Mouse (Mus musculus) olfactory bulb, adult 2 months (tissue): Measurements from ENCODE around the gene Arl13b.

Experiments used
- CTCF ChIP-seq: fragments of 200-500 bp; IDR thresholded peaks from 2 replicates; pipeline ENCODE4 v1.5.1; 2012; ENCODE audit warnings: low read depth, mild to moderate bottlenecking, low read length, moderate library complexity; ENCODE audit not compliant: insufficient read depth
- POLR2A ChIP-seq: fragments of 200-500 bp; IDR thresholded peaks from 2 replicates; pipeline ENCODE4 v1.6.1; 2012; ENCODE audit warnings: mild to moderate bottlenecking, low read depth, low read length, moderate library complexity; ENCODE audit not compliant: insufficient read depth

GRCm38 (mm10) chr16:62799839-62800238, 47.0 kb downstream of the Arl13b start:
- TF ChIP-seq POLR2A (no peak), CTCF (no peak)
